Mouse (Mus musculus) cerebellum, adult 18-20 months (tissue): ENCODE data around the gene Bfar.
"Not testable (repeated sequence)": the region's sequence is repeated elsewhere in the genome, so short reads cannot be mapped to it uniquely, and the experiment has no call there.

ENCODE experiments used
- DNase-seq, 2 experiments: peaks; one replicate each; pipeline ENCODE4 v3.0.0; 2021

Gene Bfar

DNA sequence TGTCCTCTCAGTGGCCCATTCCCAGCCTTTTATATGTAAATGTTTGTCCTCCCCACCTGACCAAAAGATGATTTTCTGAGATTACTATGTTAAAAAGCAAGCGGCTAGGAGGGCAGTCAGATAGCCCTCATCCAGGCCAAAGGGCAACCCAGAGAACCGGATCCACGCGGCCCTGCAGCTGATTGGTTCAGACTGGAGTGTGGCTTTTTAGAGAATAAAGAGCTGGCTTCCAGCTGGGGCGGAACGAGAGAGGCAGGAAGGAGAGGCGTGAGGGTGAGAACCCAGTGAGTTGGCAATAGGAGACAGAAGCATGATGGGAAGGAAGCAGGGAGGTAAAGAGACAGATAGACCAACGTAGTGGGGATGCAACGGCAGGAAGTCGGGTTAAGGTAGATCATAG, 51.3 kb downstream of the Bfar start:
- DNase-seq, result no peak

DNA sequence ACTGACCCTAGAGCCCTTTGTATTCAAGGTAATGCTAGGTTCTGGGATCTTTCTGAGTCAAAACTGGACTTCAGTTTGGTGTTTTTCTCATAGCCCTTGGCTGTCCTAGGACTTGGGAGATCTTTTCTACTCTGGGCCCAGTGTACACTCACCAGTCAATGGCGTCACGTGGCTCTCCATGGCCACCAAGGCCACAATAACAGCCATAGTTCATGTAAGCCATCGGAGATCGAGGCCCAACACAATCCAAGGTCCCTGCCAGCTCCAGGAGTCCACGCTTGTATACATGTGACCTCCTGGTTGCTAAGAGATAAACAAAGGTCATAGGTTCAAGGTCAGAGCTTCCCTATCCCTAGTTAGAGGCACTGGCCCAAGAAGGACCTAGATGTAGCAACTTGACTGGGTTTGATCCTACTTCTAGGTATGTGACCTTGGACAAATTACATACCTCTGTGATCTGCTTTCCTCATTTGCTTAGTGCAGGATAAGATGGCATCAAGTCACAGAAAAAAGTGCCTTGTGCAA, 56.2 kb downstream of the Bfar start:
- DNase-seq, result no peak

DNA sequence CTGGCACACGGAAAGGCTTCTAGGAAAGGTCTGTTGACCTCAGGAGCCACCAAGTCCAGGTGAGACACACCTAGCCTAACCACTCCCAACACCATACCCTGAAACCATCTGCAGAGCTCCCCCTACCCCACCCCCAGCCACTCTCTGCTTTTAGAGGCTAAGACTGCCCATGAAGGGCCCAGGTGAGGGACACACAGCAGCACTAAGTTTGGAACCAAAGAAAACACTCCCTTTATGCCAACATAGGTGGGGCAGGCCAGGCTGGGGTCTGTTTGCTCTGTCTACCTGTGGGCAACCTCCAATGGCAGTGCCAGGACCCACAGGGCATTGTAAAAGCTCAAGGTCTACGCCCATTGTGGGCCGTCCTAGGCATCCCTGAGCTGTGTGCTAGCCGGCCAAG, 57.8 kb downstream of the Bfar start:
- DNase-seq, result no peak

DNA sequence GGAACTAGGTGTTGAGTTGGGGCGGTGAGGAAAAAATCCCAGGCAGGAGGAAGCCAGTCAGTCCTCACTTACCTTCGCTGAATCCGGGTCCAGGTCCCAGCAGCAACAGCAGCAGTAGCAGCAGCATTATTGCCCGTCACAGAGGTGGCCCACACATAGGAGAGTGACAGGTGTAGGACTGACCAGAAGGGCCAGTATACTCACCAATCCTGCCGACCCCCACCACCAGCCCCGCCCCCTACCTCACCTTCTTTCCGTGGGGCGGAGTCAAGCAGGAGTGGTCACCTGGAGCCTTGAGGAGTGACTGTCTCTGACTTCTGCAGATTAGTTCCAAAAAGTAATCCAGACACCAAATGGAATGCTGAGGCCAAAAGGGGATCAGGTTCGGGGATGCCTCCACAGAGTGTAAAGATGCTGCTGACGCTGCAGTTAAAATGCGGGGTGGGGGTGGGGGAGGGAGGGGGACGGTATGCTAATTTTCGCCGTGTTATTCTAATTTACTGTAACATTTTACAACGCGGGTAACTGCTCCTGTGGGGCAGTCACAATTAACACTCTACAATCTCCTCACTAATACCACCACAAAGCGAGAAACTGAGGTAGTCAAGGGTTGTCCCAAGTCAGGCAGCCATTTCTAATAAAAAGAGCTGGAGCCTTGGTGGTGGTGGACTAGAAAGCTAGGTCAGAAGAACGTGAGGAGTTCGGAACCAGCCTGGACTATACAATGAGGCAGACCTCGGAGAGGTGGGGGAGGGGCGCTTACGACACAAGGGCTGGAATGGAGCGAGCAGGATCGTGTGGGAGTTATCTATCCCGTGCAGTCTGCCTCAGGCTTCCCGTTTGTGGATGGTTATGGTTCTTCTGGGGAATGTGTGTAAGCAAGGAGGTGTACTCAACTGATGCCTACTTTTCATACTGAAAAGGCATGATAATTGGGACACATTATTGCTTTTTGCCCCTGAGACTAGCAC, 58.9 kb downstream of the Bfar start, which contains the start of gene Pla2g10:
Gene Pla2g10 (minus strand): TSS at position 699 of the 971 bp plus-strand sequence.
- no peak for DNase-seq

DNA sequence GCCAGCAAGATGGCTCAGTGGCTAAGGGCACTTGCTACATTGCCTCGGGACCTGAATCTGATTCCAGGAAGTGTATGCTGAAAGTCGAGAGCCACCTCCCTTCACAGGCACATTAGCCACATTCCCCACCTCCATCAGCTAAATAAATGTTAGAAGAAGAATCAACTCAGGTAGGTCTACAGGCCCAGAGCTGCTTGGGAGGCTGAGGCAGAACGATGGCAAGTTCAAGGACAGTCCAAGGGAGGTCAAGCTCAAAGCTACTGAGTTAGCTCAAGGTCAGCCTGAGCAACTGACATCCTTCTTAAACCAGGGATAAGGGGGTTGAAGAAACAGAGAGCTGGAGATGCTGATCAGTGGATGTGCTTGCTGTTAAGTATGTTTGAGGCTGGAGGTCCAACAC, 61.1 kb downstream of the Bfar start:
- no peak for DNase-seq

DNA sequence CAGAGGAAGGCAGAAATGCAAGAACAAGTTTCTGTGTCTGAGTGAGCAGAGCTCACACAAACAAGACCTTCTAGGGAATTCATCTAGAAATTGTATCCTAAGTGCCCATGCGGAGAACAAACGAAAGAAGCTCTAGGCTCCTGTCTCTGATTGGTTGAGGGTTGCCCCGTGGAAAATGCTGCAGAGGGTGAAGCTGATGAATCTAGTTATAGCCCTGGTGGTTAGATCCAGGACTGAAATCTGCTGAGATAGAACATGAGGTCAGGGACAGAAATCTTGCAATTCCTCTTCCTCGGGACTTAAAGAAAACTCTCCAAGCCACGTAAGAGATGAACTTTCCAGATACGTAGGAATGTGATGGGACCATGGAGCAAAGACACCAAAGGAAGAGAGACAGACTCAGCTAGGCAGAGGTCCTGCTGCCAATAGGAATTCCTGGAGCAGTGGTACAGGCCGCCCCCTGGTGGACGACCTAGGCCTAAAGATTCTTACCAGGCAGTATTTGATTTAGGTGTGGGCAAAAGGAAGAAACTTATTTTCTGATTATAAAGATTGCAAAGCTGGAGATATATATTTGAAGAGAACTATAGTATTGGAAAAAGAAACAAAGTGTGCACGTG, 62.0 kb downstream of the Bfar start:
- DNase-seq, result peak; percentile 78 to 80

DNA sequence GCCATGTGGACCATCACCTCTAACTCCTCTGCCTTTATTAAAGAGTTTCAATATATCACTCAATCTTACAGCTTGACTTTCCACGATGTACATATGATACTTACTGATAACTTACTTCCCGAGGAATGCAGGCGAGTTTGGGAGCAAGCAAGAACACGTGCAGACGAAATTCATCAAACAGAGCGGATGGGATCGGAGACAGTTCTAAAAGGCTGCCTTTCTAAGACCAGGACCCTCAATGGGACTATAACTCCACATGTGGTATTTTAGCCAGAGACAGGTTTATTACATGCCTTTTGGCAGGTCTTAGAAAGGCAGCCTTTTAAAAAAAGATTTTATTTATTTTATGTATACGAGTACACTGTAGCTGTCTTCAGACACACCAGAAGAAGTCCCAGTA, 64.3 kb downstream of the Bfar start:
- no peak for DNase-seq

DNA sequence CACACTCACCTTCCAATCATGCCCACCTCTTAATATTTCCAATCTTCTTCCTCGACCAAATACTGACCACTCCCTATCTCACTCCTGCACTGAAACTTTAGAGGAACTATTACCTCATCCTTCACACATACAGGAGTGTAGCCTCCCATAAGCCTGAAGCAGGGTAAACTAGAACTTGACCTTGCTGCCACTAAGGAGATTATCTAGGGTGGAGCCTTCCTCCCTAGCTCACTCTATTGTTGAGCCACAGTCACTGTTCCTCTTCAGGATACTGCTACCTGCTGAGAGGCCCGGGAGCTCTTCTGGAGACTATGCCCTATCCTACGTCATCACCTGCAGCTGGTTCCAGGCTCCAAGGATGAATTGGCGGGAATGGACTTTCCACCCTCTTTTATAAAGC, 67.4 kb downstream of the Bfar start:
- not testable (repeated sequence) for DNase-seq

DNA sequence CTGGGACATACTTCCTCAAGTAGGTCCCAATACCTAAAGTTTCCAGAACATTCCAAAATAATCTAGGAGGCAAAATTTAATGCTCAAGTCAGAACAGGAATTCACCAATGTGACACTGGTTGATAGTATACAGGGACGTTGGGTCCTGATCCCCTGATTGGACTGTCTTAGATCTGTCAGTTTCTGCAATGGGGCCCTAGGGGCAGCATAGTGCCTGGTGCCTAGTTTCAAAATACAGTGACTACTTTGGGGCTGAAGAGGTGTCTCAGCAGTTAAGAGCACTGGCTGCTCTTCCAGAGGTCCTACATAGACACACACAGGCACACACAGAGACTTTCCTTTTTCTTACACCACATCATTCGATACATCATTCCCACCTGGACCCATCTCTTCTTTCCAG, 69.2 kb downstream of the Bfar start:
- DNase-seq, result no peak

DNA sequence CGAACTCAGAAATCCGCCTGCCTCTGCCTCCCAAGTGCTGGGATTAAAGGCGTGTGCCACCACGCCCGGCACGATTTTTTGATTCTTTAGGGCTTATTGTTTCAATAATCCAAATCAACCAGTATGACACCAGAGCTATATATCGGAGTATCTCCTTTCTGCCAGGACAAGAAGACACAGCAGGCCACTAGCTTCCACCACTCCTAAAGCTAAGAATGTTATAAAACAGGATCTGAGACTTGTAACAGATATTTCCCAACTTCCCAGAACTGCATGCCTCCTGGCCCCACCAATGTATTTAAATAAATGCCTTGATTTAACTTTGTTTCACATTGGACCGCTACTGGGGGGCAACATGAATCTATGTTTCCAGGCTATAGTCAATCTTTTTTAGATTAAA, 76.0 kb downstream of the Bfar start:
- DNase-seq, result no peak

DNA sequence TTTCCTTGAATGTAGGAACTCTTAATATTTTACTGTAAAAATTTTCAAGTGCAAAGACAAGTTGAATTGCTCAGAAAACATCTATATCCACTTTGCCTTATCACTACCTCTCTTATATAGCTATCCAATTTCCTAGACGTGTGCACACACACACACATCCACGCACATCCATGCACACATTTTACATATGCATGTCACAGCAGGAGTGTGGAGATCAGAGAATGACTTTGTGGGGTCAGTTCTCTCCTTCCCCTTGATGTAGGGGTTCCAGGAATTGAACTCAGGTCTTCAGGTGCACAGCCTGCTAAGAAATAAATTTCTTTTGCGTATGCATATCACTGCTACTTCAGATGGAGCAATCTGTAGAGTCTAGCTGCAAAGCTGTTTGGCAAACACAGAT, 76.5 kb downstream of the Bfar start:
- DNase-seq, result no peak

DNA sequence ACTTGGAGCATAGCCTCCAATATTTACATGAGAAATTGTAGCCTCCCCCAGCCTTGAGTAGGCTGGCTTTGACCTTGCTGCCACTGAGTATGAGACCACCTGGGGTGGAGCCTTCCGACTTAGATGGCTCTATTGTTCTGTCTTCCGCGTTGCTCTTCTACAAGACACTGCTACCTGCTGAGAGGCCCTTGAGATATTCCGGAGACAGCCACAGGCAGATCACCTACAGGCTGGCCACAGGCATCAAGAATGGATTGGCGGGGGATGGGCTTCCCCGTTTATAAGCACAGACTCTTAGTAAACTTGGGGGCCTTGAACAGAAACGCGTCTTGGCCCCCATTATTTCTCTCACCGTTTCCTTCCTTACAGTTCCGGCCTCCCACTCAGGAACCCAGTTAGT, 77.2 kb downstream of the Bfar start:
- DNase-seq, result not testable (repeated sequence)

DNA sequence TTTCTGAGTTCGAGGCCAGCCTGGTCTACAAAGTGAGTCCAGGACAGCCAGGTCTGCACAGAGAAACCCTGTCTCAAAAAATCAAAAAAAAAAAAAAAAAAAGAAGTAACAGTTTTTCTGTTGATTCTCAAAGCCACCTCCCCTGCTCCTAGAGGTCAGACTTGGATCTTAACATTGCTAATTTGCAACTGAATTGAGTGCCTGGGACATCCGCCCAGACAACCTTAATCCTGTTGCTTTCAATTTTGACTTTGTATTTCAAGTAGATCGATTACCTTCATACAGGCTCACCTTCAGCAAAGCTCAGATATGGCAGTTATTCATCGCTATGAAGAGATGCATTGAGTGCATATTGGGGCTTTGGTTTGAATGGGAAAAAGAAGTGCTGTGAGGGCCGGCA, 77.6 kb downstream of the Bfar start:
- no peak for DNase-seq

DNA sequence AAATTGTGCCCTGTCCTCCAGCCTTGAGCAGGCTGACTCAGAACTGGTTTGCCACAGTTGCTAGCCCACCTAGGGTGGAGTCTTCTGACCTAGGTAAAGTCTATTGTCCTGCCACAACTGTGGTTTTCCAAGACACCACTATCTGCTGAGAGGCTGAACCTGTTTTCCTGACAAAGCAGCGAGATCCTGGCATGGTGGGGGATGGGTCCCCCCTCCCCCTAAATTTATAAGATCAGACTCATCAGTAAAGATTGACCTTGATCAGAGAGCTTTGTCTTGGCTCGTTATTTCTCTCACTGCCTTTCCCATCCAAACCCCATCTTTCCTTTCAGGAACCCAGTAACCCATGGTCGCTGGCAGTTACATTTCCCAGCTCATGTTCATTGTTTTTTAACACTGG, 78.3 kb downstream of the Bfar start:
- DNase-seq, result no peak

DNA sequence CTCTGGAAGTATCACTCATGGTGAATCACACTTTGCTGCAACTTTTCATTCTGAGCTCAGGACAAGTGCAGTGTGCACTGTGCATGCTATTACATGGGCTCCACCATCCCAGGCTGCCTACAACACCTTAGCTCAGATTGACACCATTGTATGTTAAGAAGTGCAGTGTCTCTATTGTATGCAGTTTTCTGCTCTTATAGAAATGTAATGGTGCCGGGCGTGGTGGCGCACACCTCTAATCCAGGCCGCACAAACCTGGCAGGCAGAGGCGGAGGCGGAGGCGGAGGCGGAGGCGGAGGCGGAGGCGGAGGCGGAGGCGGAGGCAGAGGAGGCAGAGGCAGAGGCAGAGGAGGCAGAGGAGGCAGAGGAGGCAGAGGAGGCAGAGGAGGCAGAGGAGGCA, 79.0 kb downstream of the Bfar start:
- no peak for DNase-seq
